Mouse (Mus musculus) mesoderm, embryonic 11.5 days (tissue): ENCODE measurements at regions not wholly inside any gene's neighbourhood (a gene's known extent, or its start where the extent isn't known, plus 50 kb on each side); places are given as distances from the start of the nearest gene placed in this dataset.
A peak's percentile ranks its signal among the peaks of the same experiment; 100 is the strongest.

ENCODE experiments used
- DNase-seq: peaks from one replicate; pipeline ENCODE4 v3.0.0-alpha.2; 2012; ENCODE audit warnings: low read depth, low spot score

DNA sequence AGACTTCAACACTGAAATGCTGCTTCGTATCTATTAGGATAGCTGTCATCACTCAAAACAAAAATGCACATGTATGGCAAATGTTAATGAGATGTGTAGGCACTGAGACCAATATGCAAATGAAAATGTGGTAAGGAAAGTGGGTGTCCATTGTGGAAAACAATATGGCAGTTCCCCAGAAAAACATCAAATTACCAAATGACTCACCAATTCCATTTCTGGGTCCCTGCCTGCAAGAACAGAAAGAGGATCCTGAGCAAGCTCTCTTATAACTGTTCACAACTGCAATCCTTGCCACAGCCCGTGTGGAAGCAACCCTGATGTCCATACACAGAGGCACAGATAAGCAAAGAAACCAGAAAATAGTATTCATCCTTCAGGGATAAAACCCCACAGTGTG is 442.0 kb downstream of the Defb40 start:
- no peak for DNase-seq

DNA sequence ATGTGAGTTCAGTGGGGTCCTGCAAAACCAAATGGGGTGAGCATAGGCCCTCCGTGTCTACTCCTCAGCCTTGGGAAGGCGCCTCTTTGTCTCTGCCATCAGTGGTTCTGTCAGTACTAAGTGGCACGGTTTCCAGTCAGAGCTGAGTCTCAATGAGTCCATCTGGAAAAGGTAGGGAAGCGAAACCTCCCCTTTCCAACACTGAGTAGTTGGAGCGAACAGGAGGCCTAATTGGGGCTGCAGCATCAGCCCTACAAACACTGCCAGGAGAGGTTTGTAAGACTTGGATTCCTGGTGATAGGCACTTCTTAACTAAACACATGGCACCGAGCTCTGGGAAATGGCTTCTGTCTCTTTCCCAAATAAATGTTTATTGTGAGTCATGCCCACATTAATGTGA is 449.9 kb downstream of the Defb40 start:
- DNase-seq = no peak

DNA sequence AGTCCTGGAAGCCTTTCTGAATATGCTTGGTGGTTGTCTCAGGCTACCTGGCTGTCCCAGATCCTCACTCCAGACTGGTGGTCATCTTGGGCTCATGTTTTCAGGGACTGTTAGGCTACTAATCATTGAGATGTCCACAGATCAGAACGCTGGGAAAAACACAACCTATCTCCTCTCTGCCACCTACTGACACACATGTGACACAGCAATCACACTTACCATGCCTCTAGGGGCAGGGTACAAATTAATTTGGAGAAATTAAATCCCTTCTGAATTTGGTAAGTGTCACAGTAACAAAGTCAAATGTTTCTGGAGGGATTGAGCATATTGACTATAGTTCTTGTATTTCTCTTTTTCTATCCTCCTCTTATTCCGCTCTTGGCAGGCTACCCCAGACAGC is 465.6 kb downstream of the Defb40 start:
- DNase-seq = no peak

GRCm38 (mm10) chr8:18506158-18507022 is 471.7 kb downstream of the Defb40 start:
- peak; percentile 4 for DNase-seq

- no peak for DNase-seq
Measured at GRCm38 (mm10) chr8:18490620-18491019, 487.4 kb downstream of the Defb40 start.

GRCm38 (mm10) chr8:18480081-18480480 is 498.0 kb downstream of the Defb40 start:
- no peak for DNase-seq

- no peak for DNase-seq
Measured at GRCm38 (mm10) chr8:18478166-18478565, 499.9 kb downstream of the Defb40 start.

- no peak for DNase-seq
Measured at GRCm38 (mm10) chr8:18467511-18467910, 510.5 kb downstream of the Defb40 start.

- DNase-seq = no peak
Measured at GRCm38 (mm10) chr8:18460609-18461008, 517.4 kb downstream of the Defb40 start.

- DNase-seq = no peak
Measured at GRCm38 (mm10) chr8:18457470-18457869, 520.6 kb downstream of the Defb40 start.

DNA sequence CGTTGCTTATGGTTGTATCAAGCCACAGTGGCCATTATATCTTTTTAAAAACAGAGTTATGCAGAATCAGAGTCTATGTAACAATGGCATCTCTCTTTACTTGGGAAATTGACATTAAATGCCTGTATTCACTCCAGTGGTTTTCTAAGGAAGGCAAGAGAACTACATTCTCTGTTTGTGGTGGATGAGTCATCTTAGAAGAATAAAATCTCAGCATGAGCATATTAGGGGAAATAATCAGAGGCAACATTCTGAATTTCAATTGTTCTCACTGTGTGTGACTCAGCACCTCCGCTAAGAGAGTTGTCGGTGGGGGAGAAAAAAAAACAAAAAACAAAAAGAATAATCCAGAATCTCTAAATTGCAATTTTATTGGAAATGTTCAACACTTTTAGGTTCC is 529.0 kb downstream of the Defb40 start:
- no peak for DNase-seq

- no peak for DNase-seq
Measured at GRCm38 (mm10) chr8:18442212-18442611, 535.8 kb downstream of the Defb40 start.

DNA sequence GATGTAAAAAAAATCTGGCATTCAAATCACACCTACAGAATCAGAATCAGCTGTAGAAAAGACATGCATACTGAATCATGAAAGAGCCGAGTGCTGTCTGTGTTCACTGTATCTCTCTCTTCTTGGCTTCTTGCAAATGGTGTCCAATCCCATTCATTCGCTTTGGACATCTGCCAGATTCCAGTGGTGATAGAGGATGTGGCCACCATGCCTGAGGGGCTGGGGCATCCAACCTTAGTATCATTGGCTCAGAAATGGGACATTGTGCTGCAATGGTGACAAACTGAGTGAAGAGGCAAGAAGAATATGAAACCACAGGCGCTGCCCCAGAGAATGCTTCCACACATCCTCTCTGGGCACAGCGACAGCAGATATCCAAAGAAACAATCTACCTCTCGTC is 555.2 kb downstream of the Defb40 start:
- DNase-seq = no peak

DNA sequence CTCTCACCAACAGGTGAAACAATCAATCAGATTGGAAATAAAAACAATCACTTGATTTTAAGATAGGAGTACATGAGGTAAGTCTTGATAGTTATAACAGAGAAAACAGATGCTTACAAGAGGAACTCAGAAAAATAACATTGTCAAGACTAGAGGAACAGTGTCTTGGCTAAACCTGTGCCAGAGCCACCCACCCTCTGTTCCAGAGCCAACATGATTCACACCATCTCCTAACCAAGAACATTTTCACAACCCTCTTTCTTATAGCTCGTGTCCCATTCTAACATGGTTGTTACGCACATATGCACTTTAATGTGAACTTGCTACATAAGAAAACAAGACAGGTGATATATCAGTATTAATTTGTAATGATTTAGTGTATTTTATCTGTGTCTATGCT is 565.6 kb downstream of the Defb40 start:
- no peak for DNase-seq

GRCm38 (mm10) chr8:18406446-18406845 is 571.6 kb downstream of the Defb40 start:
- DNase-seq = peak; percentile 54

- peak; percentile 70 for DNase-seq
Measured at GRCm38 (mm10) chr8:18388353-18388752, 589.7 kb downstream of the Defb40 start.

DNA sequence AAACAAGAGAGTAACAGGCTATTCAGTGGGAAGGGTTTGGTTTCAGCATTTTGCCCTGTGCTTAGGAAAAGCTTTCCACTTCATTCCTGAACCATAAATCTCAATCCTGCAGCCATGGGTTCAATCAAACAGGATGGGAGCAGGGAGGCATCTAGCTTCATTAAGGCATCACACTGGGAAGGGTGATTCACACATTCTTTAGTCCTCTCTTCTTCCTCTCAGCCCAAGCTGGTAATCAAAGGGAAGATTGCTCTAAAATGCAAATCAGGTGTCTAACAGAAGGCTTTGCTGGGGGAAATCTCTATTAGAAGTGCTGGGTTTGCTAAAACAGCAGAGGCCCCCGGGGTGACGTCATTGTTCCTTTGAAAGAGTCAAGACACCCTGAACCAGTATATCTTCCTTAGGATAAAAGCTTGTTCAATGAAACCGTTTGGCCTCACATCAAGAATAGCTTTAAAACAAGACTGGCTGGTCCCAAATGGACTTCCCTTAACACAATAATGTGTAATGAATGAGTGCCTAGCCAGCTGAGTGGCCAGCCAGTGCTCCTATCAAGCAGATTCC is 596.4 kb downstream of the Defb40 start:
- DNase-seq = peak; percentile 38

GRCm38 (mm10) chr8:18348716-18349115 is 629.3 kb downstream of the Defb40 start:
- no peak for DNase-seq

- DNase-seq = no peak
Measured at GRCm38 (mm10) chr8:18346248-18346647, 631.8 kb downstream of the Defb40 start.

DNA sequence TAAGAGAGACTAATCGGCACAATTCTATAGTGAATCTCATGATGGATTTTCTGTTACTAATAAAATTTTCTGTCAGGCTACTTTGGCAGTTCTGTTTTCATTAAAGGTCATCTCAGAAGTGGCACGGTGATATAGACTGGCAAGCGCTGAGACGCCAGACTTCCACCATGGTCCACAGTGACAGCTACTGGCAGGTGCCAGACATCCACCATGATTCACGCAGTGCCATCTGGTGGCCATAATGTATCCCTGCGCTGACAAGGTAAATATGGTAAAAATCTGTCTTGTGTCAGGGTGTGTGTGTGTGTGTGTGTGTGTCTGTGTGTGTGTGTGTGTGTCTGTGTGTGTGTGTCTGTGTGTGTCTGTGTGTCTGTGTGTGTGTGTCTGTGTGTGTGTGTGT is 632.7 kb downstream of the Defb40 start:
- DNase-seq = peak; percentile 65

DNA sequence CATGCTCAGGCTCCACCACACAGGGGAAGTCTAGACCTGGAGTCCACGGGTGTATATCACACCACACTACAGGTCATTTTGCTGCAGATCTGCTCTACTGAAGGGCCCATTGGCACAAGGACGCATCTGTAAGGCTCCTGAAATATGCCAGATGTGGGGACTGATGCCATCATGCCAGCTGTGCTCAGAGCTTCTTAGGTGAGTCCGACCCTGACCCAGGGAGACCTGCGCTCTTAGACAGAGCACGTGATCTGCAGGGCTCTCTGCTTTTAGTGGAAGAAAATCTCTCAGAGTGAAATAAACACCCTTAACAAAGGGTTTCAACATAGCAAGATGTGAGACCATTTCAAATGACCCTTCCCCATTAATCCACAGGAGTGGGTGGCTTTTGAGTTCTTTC is 633.2 kb downstream of the Defb40 start:
- no peak for DNase-seq

DNA sequence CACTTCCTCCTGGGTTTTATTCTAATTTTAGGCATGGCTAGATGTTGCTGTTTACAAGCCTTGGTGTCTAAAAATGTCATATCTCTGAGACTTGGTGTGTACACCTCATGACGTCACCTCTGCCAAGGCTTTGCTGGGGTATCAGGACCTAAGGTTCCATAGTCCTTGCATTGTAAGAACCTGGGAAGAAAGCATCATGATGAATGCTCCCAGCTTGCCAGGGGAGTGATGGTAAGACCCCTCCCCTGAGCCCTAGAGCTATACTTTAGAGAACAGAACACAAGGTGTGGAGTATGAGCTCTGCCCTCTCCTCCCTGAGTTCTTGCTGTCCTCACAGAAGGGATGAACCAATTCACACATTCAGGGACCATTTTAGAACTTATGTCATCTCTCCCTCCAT is 642.5 kb downstream of the Defb40 start:
- no peak for DNase-seq

GRCm38 (mm10) chr8:18328521-18328920 is 649.5 kb downstream of the Defb40 start:
- no peak for DNase-seq
